Mouse (Mus musculus) gastrocnemius, adult 2 months (tissue): Measurements from ENCODE around the gene Gper1. TPM values are rescaled to one million over a fixed set of nuclear protein-coding genes. Genes with fewer than 3 reads are reported as not detected.

Experiments
- DNase-seq: peaks from one replicate; pipeline ENCODE4 v3.0.0; 2022
- H3K27ac ChIP-seq: fragments of 200-600 bp; 2 replicates; pipeline ENCODE4 v1.8.1; 2022; ENCODE audit warnings: mild to moderate bottlenecking
- H3K4me3 ChIP-seq: fragments of 200-600 bp; 2 replicates; pipeline ENCODE4 v1.8.1; 2022; ENCODE audit warnings: mild to moderate bottlenecking, moderate library complexity
- CTCF ChIP-seq: fragments of 200-600 bp; IDR thresholded peaks from 2 replicates; pipeline ENCODE4 v1.8.1; 2022; ENCODE audit warnings: antibody characterized with exemption, mild to moderate bottlenecking, moderate library complexity
- intact Hi-C: fragments of 180-260 bp; cut with DNase I; formaldehyde crosslinking; loops from one replicate; pipeline ENCODE4 v1.15.1; 2025
- total RNA-seq, 2 experiments: library from RNA; stranded (reverse); gene quantifications; 2 replicates each; pipeline ENCODE4 v1.2.3; 2021

Gene Gper1
- total RNA-seq, 2 experiments from 2014 or later: 1.3 to 2.7 TPM

- DNase-seq: peak; percentile 85
- peak; percentile 11; the same call in 1 of the 2 replicates for TF ChIP-seq CTCF
- H3K27ac ChIP-seq: peak overlapping the region; percentile 84
- peak overlapping the region; percentile 4; the same call in 1 of the 2 replicates for H3K4me3 ChIP-seq
- intact Hi-C loops: loop anchor here (5.0 kb wide), 1 partner anchor 55 kb away; the partner anchor contains the start of gene 3110082I17Rik
Measured at GRCm38 (mm10) chr5:139407121-139407885, 15.6 kb upstream of the Gper1 start.

GRCm38 (mm10) chr5:139408511-139408910 lies 14.4 kb upstream of the Gper1 start:
- intact Hi-C loops: loop anchor here (5.0 kb wide), 1 partner anchor 54 kb away; the partner anchor contains the start of gene 3110082I17Rik
- Histone ChIP-seq H3K4me3 (no peak overlapping the region), H3K27ac (peak overlapping the region; percentile 84)
- peak; percentile 60 for DNase-seq
- no peak for TF ChIP-seq CTCF

DNA sequence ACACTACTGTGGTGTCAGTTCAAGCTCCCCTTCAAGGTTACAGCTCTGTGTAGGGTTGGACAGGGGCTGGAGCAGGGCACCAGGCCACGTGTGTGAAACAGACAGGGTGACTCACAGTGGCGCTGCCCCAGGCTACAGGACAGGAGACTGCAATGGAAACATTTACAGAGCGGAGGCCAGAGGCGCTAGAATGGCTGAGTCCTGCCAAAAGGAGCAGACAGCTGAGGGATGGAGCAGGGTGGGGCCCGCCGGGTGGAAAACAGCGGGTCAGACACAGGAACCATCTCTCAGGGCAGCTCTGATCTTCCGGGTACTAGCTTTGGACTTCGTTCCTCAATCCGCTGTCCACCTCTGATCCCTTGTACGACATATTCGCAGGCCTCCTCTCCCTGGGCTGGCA lies 13.5 kb upstream of the Gper1 start:
- intact Hi-C loops: loop anchor here (5.0 kb wide), 1 partner anchor 53 kb away; the partner anchor contains the start of gene 3110082I17Rik
- peak overlapping the region; percentile 29; the same call in 1 of the 2 replicates for H3K4me3 ChIP-seq
- H3K27ac ChIP-seq: peak overlapping the region; percentile 84
- TF ChIP-seq CTCF: 0 out of 2 replicates have a peak, but pooled peaks have one; percentile 4
- peak; percentile 91 for DNase-seq

GRCm38 (mm10) chr5:139410056-139410455 lies 12.9 kb upstream of the Gper1 start:
- TF ChIP-seq CTCF: no peak
- intact Hi-C loops: loop anchor here (10.0 kb wide), 1 partner anchor 135 kb away; no protein-coding TSS in a partner anchor
- no peak overlapping the region for H3K4me3 ChIP-seq
- peak; percentile 46 for DNase-seq
- peak overlapping the region; percentile 84 for H3K27ac ChIP-seq

- H3K27ac ChIP-seq: no peak overlapping the region
- no peak overlapping the region for H3K4me3 ChIP-seq
- no peak for DNase-seq
- intact Hi-C loops: loop anchor here (10.0 kb wide), 1 partner anchor 136 kb away; no protein-coding TSS in a partner anchor
- no peak for TF ChIP-seq CTCF
Measured at GRCm38 (mm10) chr5:139411117-139411516, 11.8 kb upstream of the Gper1 start.

GRCm38 (mm10) chr5:139411665-139412314 lies 11.2 kb upstream of the Gper1 start:
- TF ChIP-seq CTCF: no peak
- Histone ChIP-seq H3K4me3 (no peak overlapping the region), H3K27ac (no peak overlapping the region)
- no peak for DNase-seq
- intact Hi-C loops: loop anchor here (10.0 kb wide), 1 partner anchor 137 kb away; no protein-coding TSS in a partner anchor

DNA sequence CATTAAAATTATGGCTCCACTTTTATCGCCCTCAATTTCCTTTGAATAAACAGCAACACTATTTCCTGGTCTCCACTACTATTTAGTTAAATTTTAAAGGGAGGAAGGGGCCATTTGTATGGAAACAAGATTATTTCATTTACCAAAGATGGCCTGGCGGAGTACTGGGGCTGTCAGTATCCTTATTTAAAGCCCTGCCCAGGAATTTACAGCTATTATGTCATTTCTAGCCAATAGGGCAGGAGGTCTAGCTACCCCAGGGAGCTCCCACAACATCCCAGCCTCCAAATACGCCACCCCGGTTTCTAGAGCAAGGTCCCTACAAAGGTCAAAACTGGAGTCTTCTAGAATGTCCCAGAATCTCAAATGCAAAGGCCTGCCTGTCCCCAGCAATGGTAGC lies 9.4 kb upstream of the Gper1 start:
- no peak overlapping the region for H3K4me3 ChIP-seq
- intact Hi-C loops: loop anchor here (10.0 kb wide), 1 partner anchor 139 kb away; no protein-coding TSS in a partner anchor
- DNase-seq: no peak
- H3K27ac ChIP-seq: no peak overlapping the region
- TF ChIP-seq CTCF: no peak

DNA sequence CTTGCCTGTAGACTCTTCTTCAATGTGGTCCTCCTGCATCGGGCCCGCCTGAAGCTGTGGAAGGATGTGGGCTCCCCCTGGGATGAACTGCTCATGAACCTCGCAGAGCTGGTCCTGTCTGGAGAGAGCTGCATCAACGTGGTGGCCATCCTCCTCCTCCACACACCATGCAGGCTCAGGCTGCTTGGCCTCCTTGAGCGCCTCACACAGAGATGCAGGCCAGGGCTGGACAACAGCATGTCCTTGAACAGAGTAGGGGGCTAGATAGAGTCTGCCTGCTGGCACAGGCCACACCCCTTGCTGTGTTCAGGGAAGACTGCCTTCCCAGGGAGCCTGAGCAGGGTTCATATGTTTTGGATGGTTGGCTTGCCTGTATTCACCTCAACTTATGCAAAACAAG lies 8.0 kb upstream of the Gper1 start:
- intact Hi-C loops: loop anchor here (10.0 kb wide), 1 partner anchor 140 kb away; no protein-coding TSS in a partner anchor
- TF ChIP-seq CTCF: no peak

GRCm38 (mm10) chr5:139416942-139417341 lies 6.0 kb upstream of the Gper1 start:
- peak; percentile 38 for TF ChIP-seq CTCF
- intact Hi-C loops: loop anchor here (10.0 kb wide), 1 partner anchor 142 kb away; no protein-coding TSS in a partner anchor
- no peak overlapping the region for H3K4me3 ChIP-seq
- DNase-seq: no peak
- no peak overlapping the region for H3K27ac ChIP-seq

More for the DNA sequence above, 8.0 kb upstream of the Gper1 start:
- no peak overlapping the region for H3K4me3 ChIP-seq
- no peak overlapping the region for H3K27ac ChIP-seq
- no peak for DNase-seq

GRCm38 (mm10) chr5:139417480-139417879 lies 5.5 kb upstream of the Gper1 start:
- no peak overlapping the region for H3K27ac ChIP-seq
- peak; percentile 29 for TF ChIP-seq CTCF
- H3K4me3 ChIP-seq: no peak overlapping the region
- intact Hi-C loops: loop anchor here (10.0 kb wide), 1 partner anchor 143 kb away; no protein-coding TSS in a partner anchor
- DNase-seq: no peak

DNA sequence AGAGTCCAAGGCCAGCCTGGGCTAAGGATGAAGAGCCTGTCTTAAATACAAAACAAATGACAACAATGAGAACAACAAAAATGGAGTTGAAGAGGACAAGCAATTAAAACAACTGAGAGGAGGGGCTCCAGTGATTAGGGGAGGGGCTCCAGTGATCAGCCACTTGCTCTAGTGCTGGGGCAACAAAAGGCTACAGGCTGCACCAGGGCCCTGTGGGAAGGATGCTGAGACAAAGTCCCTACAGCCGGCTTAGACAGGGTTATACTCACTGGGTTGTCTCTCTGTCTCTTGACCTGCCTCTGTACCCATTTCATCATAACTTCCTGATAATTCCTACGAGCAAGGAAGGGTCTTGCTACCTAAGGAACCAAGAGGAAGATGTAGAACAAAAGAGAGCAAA lies 4.8 kb upstream of the Gper1 start:
- intact Hi-C loops: loop anchor here (10.0 kb wide), 1 partner anchor 143 kb away; no protein-coding TSS in a partner anchor
- Histone ChIP-seq H3K4me3 (no peak overlapping the region), H3K27ac (no peak overlapping the region)
- no peak for DNase-seq
- no peak for TF ChIP-seq CTCF

- intact Hi-C loops: loop anchor here (10.0 kb wide), 1 partner anchor 144 kb away; no protein-coding TSS in a partner anchor
- H3K27ac ChIP-seq: no peak overlapping the region
Measured at GRCm38 (mm10) chr5:139418633-139419032, 4.3 kb upstream of the Gper1 start.

More at GRCm38 (mm10) chr5:139418633-139419032, 4.3 kb upstream of the Gper1 start:
- TF ChIP-seq CTCF: no peak
- DNase-seq: no peak
- H3K4me3 ChIP-seq: no peak overlapping the region
